Mouse (Mus musculus) spleen, adult 12 weeks (tissue): ENCODE results near the gene 2410131K14Rik.

ENCODE experiments used
- DNase-seq: peaks from one replicate; pipeline ENCODE4 v3.0.0; 2022; ENCODE audit warnings: low spot score

2410131K14Rik gene

GRCm38 (mm10) chr5:118311251-118311650, 66.2 kb downstream of the 2410131K14Rik start:
- DNase-seq: no peak

- no peak for DNase-seq
Observed at GRCm38 (mm10) chr5:118313766-118314165, 68.7 kb downstream of the 2410131K14Rik start.
